Mouse (Mus musculus) ES-E14 (cell line): ENCODE results near the gene Slc35e2.

Experiments used
- MAFK ChIP-seq: IDR thresholded peaks from 2 replicates; pipeline ENCODE4 v1.6.1; 2014; ENCODE audit warnings: mild to moderate bottlenecking, low read depth, low read length, inconsistent platforms; ENCODE audit not compliant: insufficient read depth
- ZC3H11A ChIP-seq: IDR thresholded peaks from 2 replicates; pipeline ENCODE4 v1.6.1; 2012; ENCODE audit warnings: low read depth, mild to moderate bottlenecking, inconsistent platforms, low read length, borderline replicate concordance

- TF ChIP-seq ZC3H11A, result no peak
- TF ChIP-seq MAFK, result no peak
These were observed 22.7 kb upstream of the Slc35e2 start for GRCm38 (mm10) chr4:155578336-155579125.
